Mouse (Mus musculus): ENCODE measurements around the gene Ticam1. TPM values are rescaled to one million over a fixed set of nuclear protein-coding genes. Genes with fewer than 3 reads are reported as not detected.

Ticam1 gene
- polyA plus RNA-seq, 1 experiment from 2014 or later = 2.9 TPM

MicroRNA genes within 50 kb of the gene (microRNA counts, 519-probe panel; counts per million panel counts)
- microRNA mmu-miR-7b = 1,557 counts per million, percentile 7 among the panel's probes with 10 or more counts

Small RNA genes within 50 kb of the gene (microRNA-seq; reads per million reads assigned to microRNA genes)
- gene Mir7b (ENCODE audit: borderline number of aligned reads) = 199 reads per million, percentile 52 among the genes with 10 or more reads in this experiment

Other genes with a start within 250 kb of the Ticam1 start
- 119 and 132 TPM in 2 replicates for gene Sh3gl1, start 240.2 kb downstream of the Ticam1 start, polyA plus RNA-seq (2014; fragmentation: Nextera tagmentation; extraction: Ambion mirVana)
- gene Chaf1a, start 236.3 kb downstream of the Ticam1 start, polyA plus RNA-seq (2014; fragmentation: Nextera tagmentation; extraction: Ambion mirVana) = 24.5 and 26.6 TPM in 2 replicates
- 40.9 and 43.1 TPM in 2 replicates for gene Ubxn6, start 201.8 kb downstream of the Ticam1 start, polyA plus RNA-seq (2014; fragmentation: Nextera tagmentation; extraction: Ambion mirVana)
- 101 and 106 TPM in 2 replicates for gene Hdgfl2, start 197.2 kb downstream of the Ticam1 start, polyA plus RNA-seq (2014; fragmentation: Nextera tagmentation; extraction: Ambion mirVana)
- 0.08 TPM in 1 of 2 replicates, not detected in the other for gene Plin4, start 167.0 kb downstream of the Ticam1 start, polyA plus RNA-seq (2014; fragmentation: Nextera tagmentation; extraction: Ambion mirVana)
- gene Plin5, start 159.2 kb downstream of the Ticam1 start, polyA plus RNA-seq (2014; fragmentation: Nextera tagmentation; extraction: Ambion mirVana) = 0.10 and 0.31 TPM in 2 replicates
- gene Lrg1, start 154.8 kb downstream of the Ticam1 start, polyA plus RNA-seq (2014; fragmentation: Nextera tagmentation; extraction: Ambion mirVana) = not detected in 2 replicates
- 1.1 and 1.6 TPM in 2 replicates for gene Sema6b, start 136.4 kb downstream of the Ticam1 start, polyA plus RNA-seq (2014; fragmentation: Nextera tagmentation; extraction: Ambion mirVana)
- 12.1 and 12.7 TPM in 2 replicates for gene Tnfaip8l1, start 114.3 kb downstream of the Ticam1 start, polyA plus RNA-seq (2014; fragmentation: Nextera tagmentation; extraction: Ambion mirVana)
- gene Mydgf, start 92.9 kb downstream of the Ticam1 start, polyA plus RNA-seq (2014; fragmentation: Nextera tagmentation; extraction: Ambion mirVana) = 48.5 and 60.5 TPM in 2 replicates
- gene Dpp9, start 57.9 kb downstream of the Ticam1 start, polyA plus RNA-seq (2014; fragmentation: Nextera tagmentation; extraction: Ambion mirVana) = 23.7 and 33.1 TPM in 2 replicates
- gene Fem1a, start 20.0 kb downstream of the Ticam1 start, polyA plus RNA-seq (2014; fragmentation: Nextera tagmentation; extraction: Ambion mirVana) = 10.1 and 11.6 TPM in 2 replicates
- 33.0 and 48.5 TPM in 2 replicates for gene Plin3, start 16.1 kb upstream of the Ticam1 start, polyA plus RNA-seq (2014; fragmentation: Nextera tagmentation; extraction: Ambion mirVana)
- not detected in 2 replicates for gene Arrdc5, start 23.5 kb upstream of the Ticam1 start, polyA plus RNA-seq (2014; fragmentation: Nextera tagmentation; extraction: Ambion mirVana)
- gene Uhrf1, start 26.5 kb upstream of the Ticam1 start, polyA plus RNA-seq (2014; fragmentation: Nextera tagmentation; extraction: Ambion mirVana) = 118 and 119 TPM in 2 replicates
- 27.3 and 28.2 TPM in 2 replicates for gene Kdm4b, start 49.3 kb upstream of the Ticam1 start, polyA plus RNA-seq (2014; fragmentation: Nextera tagmentation; extraction: Ambion mirVana)
- gene Ptprs, start 199.7 kb upstream of the Ticam1 start, polyA plus RNA-seq (2014; fragmentation: Nextera tagmentation; extraction: Ambion mirVana) = 80.1 and 81.5 TPM in 2 replicates
- gene Znrf4, start 235.6 kb upstream of the Ticam1 start, polyA plus RNA-seq (2014; fragmentation: Nextera tagmentation; extraction: Ambion mirVana) = not detected in 2 replicates

Data from embryonic facial prominence, embryonic 11.5 days (tissue).